Mouse (Mus musculus): ENCODE measurements at regions not wholly inside any gene's neighbourhood (a gene's known extent, or its start where the extent isn't known, plus 50 kb on each side); places are given as distances from the start of the nearest gene placed in this dataset.

DNA sequence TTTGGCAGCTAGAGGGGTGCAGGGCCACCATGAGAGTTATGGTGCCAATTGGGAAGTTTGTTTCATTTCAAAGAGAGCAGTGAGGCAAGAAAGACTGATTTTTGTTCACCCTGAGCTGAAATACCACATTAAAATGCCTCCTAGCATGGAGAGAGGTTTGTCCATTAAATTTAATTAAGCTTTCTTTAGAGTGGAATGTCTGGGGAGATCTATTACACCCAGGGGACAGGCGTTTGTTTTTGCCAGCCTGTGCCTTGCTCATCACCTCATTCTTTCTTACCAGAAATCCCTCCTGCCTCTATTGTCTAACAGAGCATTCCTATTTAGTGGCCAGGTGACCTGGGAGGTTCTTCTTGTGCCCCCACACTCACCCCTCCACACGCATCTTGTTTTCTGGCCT lies 55.2 kb upstream of the Rcn1 start:
- no peak for DNase-seq (ENCODE audit: low read depth, low spot score)

GRCm38 (mm10) chr2:105454836-105455235 lies 55.7 kb upstream of the Rcn1 start:
- no peak for DNase-seq (ENCODE audit: low read depth, low spot score)

DNA sequence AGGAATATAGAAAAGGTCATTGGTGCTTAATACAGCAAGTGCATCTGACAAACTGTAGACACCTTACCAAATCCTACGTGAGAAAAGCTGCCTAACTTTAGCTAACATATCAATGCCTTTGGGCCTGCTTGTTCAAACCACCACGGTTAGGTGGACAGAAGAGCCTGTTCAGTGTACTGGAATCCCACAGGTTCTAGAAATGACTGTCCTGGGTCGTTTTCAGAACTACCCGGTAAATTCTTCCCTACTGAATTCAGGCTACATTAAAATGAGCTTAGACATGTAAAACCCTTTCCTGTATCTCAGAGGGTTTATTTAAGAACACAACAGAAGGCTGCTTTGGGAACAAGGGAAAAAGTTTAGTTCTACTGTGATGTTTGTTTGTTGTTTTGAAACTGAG lies 59.5 kb upstream of the Rcn1 start:
- no peak for DNase-seq (ENCODE audit: low read depth, low spot score)

- no peak for DNase-seq (ENCODE audit: low read depth, low spot score)
Observed at GRCm38 (mm10) chr2:105459512-105459911, 60.4 kb upstream of the Rcn1 start.

- no peak for DNase-seq (ENCODE audit: low read depth, low spot score)
Observed at GRCm38 (mm10) chr2:105465630-105466029, 66.5 kb upstream of the Rcn1 start.

DNA sequence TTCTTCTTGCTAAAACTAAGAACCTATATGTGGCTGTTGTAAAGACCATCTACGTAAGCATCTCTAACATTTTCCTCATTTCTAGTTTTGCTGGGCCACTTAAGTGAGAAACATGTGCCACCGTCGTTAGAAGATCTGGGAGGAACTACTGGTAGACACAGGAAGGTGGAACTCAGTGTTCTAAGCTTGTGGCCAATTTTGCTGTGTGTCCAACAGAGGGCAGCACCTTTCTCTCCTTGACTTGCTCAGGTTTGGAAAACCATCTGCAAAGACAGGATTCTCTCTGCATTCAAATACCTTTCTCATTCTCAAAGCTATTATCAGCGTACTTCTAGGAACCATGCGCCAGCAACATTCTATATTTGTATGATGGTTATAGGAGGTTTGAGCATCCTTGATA lies 69.8 kb upstream of the Rcn1 start:
- DNase-seq (ENCODE audit: low read depth, low spot score), result peak; percentile 68

GRCm38 (mm10) chr2:105476028-105476677 lies 77.0 kb upstream of the Rcn1 start:
- DNase-seq (ENCODE audit: low read depth, low spot score), result peak; percentile 21

DNA sequence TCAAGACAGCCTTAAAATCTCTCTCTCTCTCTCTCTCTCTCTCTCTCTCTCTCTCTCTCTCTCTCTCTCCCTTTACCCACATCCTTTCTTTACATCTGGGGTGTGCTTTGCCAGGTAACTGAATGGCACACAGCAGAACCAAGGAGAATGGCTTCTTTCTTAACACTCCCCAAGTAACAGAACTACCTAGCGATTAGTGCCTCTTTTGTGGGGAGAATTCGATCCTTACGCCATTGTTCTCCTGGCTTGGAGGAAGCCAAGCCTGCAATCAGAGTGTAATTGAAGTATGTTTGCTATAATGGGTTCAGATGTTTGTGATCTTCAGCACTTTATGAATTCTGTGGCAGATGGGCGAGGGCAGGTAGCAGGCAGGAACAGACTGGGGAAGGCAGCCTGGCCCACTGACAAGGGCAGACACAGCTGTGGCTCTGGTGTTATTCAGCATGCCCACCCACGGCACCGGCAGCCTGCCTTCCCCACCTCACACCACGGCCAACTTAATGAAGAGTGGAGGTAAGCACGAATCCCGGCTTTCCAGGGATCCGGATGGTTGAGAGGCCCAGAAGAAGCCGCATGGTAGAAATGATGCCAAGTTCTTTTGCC lies 83.0 kb upstream of the Rcn1 start:
- DNase-seq (ENCODE audit: low read depth, low spot score), result no peak

DNA sequence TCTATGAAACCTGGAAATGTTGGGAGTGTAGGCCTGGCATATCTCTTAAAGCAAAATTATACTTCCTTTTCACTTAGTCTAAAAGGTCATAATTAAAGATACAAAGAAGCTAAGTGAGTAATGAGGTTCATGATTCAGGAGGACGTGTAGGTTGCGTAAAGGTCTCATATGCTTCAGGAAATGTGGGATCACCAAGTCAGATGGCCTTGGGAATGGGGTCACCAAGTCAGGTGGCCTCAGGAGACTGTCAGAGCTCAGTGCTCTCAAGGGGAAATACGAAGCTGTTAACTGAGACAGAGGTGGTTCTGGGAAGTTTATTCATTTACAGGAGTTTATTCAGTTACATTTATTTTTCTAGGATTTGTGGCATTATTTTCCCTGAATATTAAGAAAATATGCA lies 85.4 kb upstream of the Rcn1 start:
- DNase-seq (ENCODE audit: low read depth, low spot score), result no peak

DNA sequence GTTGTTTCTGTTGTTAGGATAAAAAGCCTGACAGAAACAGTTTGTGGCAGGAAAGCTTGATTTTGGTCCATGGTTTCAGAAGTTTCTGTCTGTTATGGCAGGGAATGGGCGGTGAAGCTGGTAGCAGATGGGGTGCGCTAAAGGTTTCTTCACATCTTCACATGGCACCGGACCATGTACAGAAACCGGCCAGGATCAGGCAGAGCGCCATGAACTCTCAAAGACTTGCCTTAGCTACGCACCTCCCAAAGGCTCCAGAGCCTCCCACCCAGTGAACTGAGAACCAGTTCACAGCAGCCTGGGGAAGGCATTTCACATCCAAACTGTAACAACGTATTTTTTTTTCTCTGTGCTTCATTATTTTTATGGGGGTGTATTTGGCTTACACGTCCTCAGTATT lies 86.2 kb upstream of the Rcn1 start:
- no peak for DNase-seq (ENCODE audit: low read depth, low spot score)

GRCm38 (mm10) chr2:105495796-105496195 lies 96.7 kb upstream of the Rcn1 start:
- DNase-seq (ENCODE audit: low read depth, low spot score), result no peak

DNA sequence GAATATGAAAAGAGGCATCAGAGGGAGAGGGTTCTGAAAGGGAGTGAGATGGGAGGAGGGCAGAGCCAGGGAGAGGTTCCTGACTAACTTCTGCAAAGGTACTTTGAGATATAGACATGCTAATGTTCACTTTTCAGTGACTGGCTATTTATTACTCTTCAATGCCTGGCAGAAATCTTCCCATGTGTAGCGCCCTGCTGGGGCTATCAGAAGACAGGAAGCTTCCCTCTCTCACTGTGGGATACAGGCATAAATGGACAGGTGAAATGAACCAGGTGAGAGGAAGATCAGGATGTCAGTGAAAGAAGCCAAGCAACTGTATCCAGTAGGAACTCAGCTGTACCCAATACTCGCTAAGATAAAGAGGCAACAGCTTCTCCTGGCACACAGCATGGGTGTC lies 105.1 kb upstream of the Rcn1 start:
- DNase-seq (ENCODE audit: low read depth, low spot score), result peak; percentile 44

DNA sequence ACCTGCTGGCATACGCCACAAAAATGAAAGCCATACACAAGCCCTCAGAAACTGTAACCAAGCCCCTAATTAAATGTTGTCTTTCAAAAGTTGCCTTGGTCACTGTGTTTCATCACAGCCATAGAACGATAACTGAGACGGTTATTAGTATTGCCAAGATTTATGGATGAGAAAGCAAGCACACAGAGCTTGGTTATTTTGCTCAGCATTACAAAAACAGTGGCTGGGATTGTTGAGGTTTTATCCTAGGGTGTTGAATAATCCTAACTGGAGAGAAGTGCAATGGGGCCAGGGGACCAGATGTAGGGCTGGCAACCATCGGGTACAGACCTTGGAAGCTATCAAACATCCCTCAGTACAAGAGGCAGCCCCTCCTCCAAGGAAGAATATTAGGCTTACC lies 106.4 kb upstream of the Rcn1 start:
- DNase-seq (ENCODE audit: low read depth, low spot score), result no peak

- DNase-seq (ENCODE audit: low read depth, low spot score), result no peak
Observed at GRCm38 (mm10) chr2:105507160-105507559, 108.0 kb upstream of the Rcn1 start.

GRCm38 (mm10) chr2:105510816-105511215 lies 111.7 kb upstream of the Rcn1 start:
- peak; percentile 84 for DNase-seq (ENCODE audit: low read depth, low spot score)

GRCm38 (mm10) chr2:105511690-105512089 lies 112.6 kb upstream of the Rcn1 start:
- DNase-seq (ENCODE audit: low read depth, low spot score), result peak; percentile 28

- DNase-seq (ENCODE audit: low read depth, low spot score), result peak; percentile 26
Observed at GRCm38 (mm10) chr2:105514226-105514625, 115.1 kb upstream of the Rcn1 start.

GRCm38 (mm10) chr2:105514881-105515280 lies 115.8 kb upstream of the Rcn1 start:
- no peak for DNase-seq (ENCODE audit: low read depth, low spot score)

DNA sequence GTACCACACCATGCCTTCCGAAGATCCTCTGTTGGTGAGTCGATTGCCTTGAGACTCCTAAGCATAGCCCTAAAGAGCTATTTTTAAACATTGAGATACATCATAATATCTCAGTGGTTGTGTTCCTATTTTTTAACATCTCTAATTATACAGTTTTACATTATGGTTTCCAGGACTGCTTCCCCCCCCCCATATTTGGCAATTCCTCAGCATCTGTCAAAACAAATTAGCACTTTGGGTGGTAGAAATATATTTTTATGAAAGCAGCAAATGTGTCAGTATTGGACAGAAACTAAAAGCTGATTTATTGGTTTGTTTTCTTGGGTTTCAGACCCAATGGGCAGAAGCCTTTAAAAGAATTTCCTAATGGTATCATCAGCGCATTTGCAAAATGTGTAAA lies 116.2 kb upstream of the Rcn1 start:
- DNase-seq (ENCODE audit: low read depth, low spot score), result no peak

- DNase-seq (ENCODE audit: low read depth, low spot score), result no peak
Observed at GRCm38 (mm10) chr2:105516267-105517133, 117.4 kb upstream of the Rcn1 start.

GRCm38 (mm10) chr2:105521841-105522240 lies 122.7 kb upstream of the Rcn1 start:
- DNase-seq (ENCODE audit: low read depth, low spot score), result no peak

GRCm38 (mm10) chr2:105523297-105523802 lies 124.2 kb upstream of the Rcn1 start:
- DNase-seq (ENCODE audit: low read depth, low spot score), result peak; percentile 83
